Mouse (Mus musculus): ENCODE results near the gene Cdkal1.

DNA sequence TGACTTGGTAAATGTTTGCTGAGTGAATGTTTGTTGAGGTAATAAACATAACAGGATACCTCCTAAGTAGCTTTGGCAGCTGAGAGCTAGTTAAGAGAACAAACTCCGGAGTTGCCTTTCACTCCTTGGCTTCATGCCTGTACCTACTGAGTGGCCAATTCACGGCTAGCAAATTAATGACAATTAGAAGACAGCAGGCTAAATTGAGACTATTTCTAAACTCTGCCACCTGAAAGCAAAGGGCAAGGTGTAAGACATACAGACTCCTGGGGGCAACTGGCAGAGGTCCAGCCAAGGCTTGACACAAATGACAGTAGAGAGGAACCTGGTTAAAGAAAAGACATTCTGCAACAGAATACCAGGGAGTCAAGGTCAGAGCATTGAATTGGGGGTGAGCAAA is 457.0 kb downstream of the Cdkal1 start:
- no peak for TF ChIP-seq POLR2A (IDR thresholded peaks at IDR 0.05; ENCODE audit: borderline replicate concordance, control insufficient read depth, low read depth, low read length)
- no peak for TF ChIP-seq CTCF (IDR thresholded peaks at IDR 0.05; ENCODE audit: control insufficient read depth, insufficient read depth, low read length)
